Mouse (Mus musculus): ENCODE data around the gene Gpr62. TPM values are rescaled to one million over a fixed set of nuclear protein-coding genes. Genes with fewer than 3 reads are reported as not detected.

Gpr62 gene
- polyA plus RNA-seq, 1 experiment from 2014 or later = 0.98 TPM

DNA sequence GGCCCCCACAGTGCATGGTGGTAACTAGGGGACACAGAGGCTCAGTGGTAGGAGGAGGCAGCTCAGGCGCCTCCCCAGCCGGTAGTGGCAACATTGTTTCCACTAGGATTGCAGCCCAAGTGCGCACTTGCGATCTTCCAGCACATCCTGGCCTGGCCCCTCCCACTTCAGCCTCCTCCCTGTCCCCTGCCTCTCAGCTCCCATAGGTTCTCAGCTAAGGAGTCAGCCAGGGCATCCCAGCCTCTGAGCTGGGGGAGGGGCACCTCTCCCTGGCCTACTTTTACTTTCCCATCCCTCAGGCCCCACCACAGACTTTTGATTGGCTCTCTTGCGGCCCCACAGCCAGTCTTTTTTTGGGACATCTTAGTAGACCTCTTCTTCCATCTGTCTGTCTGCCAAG is 6.2 kb upstream of the Gpr62 start:
- Histone ChIP-seq H3K4me1 (ENCODE audit: control insufficient read depth, insufficient read depth, low read length) (0 out of 2 replicates have a peak, but pooled peaks cover 2% of the 10 kb centered on the region), H3K4me3 (ENCODE audit: low read depth, low read length) (no peak overlapping the region), H3K36me3 (ENCODE audit: control insufficient read depth, insufficient read depth, low read length) (no peaks in the 10 kb centered on the region), H3K4me2 (ENCODE audit: low read length) (no peak overlapping the region), H3K27me3 (ENCODE audit: control insufficient read depth, insufficient read depth, low read depth, low read length) (0 out of 2 replicates have a peak, but pooled peaks cover 3% of the 10 kb centered on the region), H3K9me3 (replicated peaks; ENCODE audit: control insufficient read depth, low read length, poor library complexity, severe bottlenecking) (no peaks in the 10 kb centered on the region), H3K9ac (ENCODE audit: low read depth, low read length) (no peak overlapping the region), H3K27ac (ENCODE audit: low read length) (no peak overlapping the region)
- 17% methylated on average over 5 of the region's 5 CpGs for WGBS
- no peak for ATAC-seq

DNA sequence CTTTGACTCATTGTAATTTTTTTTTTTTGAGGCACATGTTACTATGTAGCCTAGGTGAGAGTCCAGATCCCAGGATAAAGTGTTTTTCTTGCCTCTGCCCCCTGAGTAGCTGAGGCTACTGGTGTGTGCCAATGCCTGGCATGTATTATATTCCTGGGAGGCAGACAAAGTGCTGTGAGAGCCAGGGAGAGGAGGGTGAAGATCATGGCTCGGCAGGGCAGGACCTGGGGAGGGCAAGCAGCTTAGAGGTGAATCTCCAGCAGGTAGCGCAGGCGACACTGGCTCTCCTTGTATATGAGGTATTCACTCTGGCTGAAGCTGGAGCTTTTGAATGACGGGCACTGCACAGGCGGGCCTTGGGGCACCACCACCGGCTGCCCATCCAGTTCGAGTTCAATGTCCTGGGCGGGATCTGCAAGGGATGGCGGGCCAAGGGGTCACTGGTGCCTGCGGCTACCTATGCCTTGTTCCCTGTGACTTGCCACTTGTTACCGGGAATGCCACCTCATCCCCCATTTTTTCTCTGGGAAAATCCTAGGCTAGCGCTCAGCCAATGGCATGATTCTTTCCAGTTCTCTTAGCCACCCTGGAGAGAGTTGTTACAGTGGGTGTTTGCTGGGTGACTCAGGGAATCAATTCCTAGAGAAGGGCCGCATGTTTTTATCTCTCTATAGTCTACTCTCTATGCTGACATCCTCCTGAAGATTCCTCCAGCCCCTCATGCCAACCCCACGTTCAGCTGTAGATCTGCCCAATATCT is 5.4 kb upstream of the Gpr62 start:
- WGBS = 60% methylated on average over 14 of the region's 14 CpGs
- Histone ChIP-seq H3K27me3 (ENCODE audit: control insufficient read depth, insufficient read depth, low read depth, low read length) (0 out of 2 replicates have a peak, but pooled peaks cover 3% of the 10 kb centered on the region), H3K36me3 (ENCODE audit: control insufficient read depth, insufficient read depth, low read length) (no peaks in the 10 kb centered on the region), H3K4me3 (ENCODE audit: low read depth, low read length) (no peak overlapping the region), H3K27ac (ENCODE audit: low read length) (no peak overlapping the region), H3K9me3 (replicated peaks; ENCODE audit: control insufficient read depth, low read length, poor library complexity, severe bottlenecking) (no peaks in the 10 kb centered on the region), H3K4me1 (ENCODE audit: control insufficient read depth, insufficient read depth, low read length) (no peaks in the 10 kb centered on the region), H3K9ac (ENCODE audit: low read depth, low read length) (no peak overlapping the region), H3K4me2 (ENCODE audit: low read length) (no peak overlapping the region)
- no peak for ATAC-seq

DNA sequence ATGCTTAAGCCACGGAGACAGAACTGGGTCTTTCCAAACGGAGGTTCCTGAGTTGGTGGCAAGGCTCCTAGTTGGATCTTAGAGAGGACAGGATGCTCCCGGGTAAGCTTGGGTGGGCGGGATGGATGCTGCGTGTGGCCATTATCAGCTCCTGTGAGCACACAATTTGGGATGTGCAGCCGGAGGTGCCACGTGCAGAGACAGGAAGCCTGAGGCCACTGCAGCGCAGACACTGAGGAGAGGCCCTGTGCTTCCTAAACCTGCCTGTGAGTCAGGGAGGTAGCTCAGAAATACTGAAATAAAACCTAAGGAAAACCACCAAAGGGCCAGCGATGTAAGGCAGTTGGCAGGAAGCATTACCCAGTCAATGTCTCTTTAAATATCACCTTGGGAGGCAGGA is 4.0 kb upstream of the Gpr62 start:
- Histone ChIP-seq H3K27me3 (ENCODE audit: control insufficient read depth, insufficient read depth, low read depth, low read length) (0 out of 2 replicates have a peak, but pooled peaks cover 3% of the 10 kb centered on the region), H3K36me3 (ENCODE audit: control insufficient read depth, insufficient read depth, low read length) (no peaks in the 10 kb centered on the region), H3K4me2 (ENCODE audit: low read length) (no peak overlapping the region), H3K9me3 (replicated peaks; ENCODE audit: control insufficient read depth, low read length, poor library complexity, severe bottlenecking) (no peaks in the 10 kb centered on the region), H3K4me3 (ENCODE audit: low read depth, low read length) (no peak overlapping the region), H3K4me1 (ENCODE audit: control insufficient read depth, insufficient read depth, low read length) (peaks cover 8% of the 10 kb centered on the region; the same call in 1 of the 2 replicates), H3K9ac (ENCODE audit: low read depth, low read length) (no peak overlapping the region), H3K27ac (ENCODE audit: low read length) (no peak overlapping the region)
- 77% methylated on average over 9 of the region's 9 CpGs for WGBS
- no peak for ATAC-seq

DNA sequence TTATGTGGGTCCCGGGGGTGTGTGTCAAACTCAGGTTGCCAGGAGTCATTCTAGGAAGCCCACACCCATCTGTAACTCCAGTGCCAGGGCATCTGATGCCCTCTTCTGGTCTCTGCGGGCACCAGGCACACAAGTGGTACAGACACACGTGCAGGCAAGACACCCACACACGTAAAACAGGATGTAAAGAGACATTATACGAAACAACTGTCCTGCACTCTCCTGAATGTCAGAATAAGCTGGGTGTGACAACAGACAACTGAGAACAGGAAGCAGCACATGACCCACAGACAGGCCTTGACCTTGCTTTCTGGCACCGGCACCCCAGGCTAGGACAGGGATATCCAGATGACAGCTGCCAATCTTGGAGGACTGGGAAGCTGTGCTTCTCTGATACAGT is 3.6 kb upstream of the Gpr62 start:
- no peak for ATAC-seq

DNA sequence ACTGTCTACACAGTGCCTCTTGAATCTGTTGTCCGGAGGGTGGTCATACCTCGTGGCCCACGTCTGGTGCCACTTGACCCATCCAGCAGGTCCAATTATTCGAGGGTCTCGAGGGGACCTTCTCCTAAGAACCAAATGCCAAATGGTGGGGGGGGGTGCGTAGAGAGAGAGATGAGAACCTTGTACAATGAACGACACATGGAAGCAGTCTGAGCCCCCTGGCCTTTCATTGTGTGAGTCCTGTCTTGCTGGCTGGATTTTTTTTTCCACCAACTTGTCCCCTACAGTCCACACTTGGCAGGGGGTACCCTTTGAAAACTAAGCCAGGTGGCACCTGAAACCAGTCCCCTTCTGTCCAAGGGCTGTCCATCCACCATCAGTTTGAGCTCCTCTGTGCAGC is 2.0 kb upstream of the Gpr62 start:
- Histone ChIP-seq H3K27ac (ENCODE audit: low read length) (no peak overlapping the region), H3K27me3 (ENCODE audit: control insufficient read depth, insufficient read depth, low read depth, low read length) (0 out of 2 replicates have a peak, but pooled peaks cover 3% of the 10 kb centered on the region), H3K9me3 (replicated peaks; ENCODE audit: control insufficient read depth, low read length, poor library complexity, severe bottlenecking) (no peaks in the 10 kb centered on the region), H3K9ac (ENCODE audit: low read depth, low read length) (no peak overlapping the region), H3K4me2 (ENCODE audit: low read length) (no peak overlapping the region), H3K4me3 (ENCODE audit: low read depth, low read length) (no peak overlapping the region), H3K36me3 (ENCODE audit: control insufficient read depth, insufficient read depth, low read length) (peaks cover 11% of the 10 kb centered on the region), H3K4me1 (ENCODE audit: control insufficient read depth, insufficient read depth, low read length) (peaks cover 12% of the 10 kb centered on the region; the same call in 1 of the 2 replicates)
- no peak for ATAC-seq
- 88% methylated on average over 7 of the region's 7 CpGs for WGBS

More for the DNA sequence above, 3.6 kb upstream of the Gpr62 start:
- Histone ChIP-seq H3K4me1 (ENCODE audit: control insufficient read depth, insufficient read depth, low read length) (peaks cover 12% of the 10 kb centered on the region; the same call in 1 of the 2 replicates), H3K4me3 (ENCODE audit: low read depth, low read length) (no peak overlapping the region), H3K4me2 (ENCODE audit: low read length) (no peak overlapping the region), H3K27me3 (ENCODE audit: control insufficient read depth, insufficient read depth, low read depth, low read length) (0 out of 2 replicates have a peak, but pooled peaks cover 3% of the 10 kb centered on the region), H3K9me3 (replicated peaks; ENCODE audit: control insufficient read depth, low read length, poor library complexity, severe bottlenecking) (no peaks in the 10 kb centered on the region), H3K9ac (ENCODE audit: low read depth, low read length) (no peak overlapping the region), H3K36me3 (ENCODE audit: control insufficient read depth, insufficient read depth, low read length) (no peaks in the 10 kb centered on the region), H3K27ac (ENCODE audit: low read length) (no peak overlapping the region)
- WGBS = 77% methylated on average over 6 of the region's 6 CpGs

DNA sequence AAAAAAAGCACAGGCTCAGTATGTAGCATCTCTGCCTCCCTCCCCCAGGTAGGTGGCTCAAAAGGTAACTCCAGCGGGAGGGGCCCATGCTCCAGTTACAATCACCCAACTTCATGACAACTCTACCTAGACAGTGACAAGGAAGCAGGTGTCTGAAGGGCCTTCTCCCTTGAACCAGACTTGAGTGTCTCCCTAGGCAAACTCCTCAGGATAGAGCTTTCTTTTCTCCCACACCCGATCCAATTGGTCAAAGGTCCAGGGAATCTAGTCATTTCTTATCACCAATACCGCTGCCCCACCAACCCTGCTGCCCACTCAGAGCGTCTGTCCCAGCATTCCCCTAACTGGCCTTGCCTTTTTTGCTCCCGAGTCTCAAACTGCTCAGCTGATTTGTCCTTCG is 983 bp upstream of the Gpr62 start:
- H3K36me3 ChIP-seq (ENCODE audit: control insufficient read depth, insufficient read depth, low read length) = peaks cover 13% of the 10 kb centered on the region
- H3K27me3 ChIP-seq (ENCODE audit: control insufficient read depth, insufficient read depth, low read depth, low read length) = 0 out of 2 replicates have a peak, but pooled peaks cover 3% of the 10 kb centered on the region
- H3K9me3 ChIP-seq (replicated peaks; ENCODE audit: control insufficient read depth, low read length, poor library complexity, severe bottlenecking) = no peaks in the 10 kb centered on the region
- peaks cover 12% of the 10 kb centered on the region; the same call in 1 of the 2 replicates for H3K4me1 ChIP-seq (ENCODE audit: control insufficient read depth, insufficient read depth, low read length)
- no peak for ATAC-seq
- 94% methylated on average over 6 of the region's 6 CpGs for WGBS
- H3K4me2 ChIP-seq (ENCODE audit: low read length) = no peak overlapping the region
- H3K27ac ChIP-seq (ENCODE audit: low read length) = no peak overlapping the region
- H3K4me3 ChIP-seq (ENCODE audit: low read depth, low read length) = no peak overlapping the region
- H3K9ac ChIP-seq (ENCODE audit: low read depth, low read length) = no peak overlapping the region

DNA sequence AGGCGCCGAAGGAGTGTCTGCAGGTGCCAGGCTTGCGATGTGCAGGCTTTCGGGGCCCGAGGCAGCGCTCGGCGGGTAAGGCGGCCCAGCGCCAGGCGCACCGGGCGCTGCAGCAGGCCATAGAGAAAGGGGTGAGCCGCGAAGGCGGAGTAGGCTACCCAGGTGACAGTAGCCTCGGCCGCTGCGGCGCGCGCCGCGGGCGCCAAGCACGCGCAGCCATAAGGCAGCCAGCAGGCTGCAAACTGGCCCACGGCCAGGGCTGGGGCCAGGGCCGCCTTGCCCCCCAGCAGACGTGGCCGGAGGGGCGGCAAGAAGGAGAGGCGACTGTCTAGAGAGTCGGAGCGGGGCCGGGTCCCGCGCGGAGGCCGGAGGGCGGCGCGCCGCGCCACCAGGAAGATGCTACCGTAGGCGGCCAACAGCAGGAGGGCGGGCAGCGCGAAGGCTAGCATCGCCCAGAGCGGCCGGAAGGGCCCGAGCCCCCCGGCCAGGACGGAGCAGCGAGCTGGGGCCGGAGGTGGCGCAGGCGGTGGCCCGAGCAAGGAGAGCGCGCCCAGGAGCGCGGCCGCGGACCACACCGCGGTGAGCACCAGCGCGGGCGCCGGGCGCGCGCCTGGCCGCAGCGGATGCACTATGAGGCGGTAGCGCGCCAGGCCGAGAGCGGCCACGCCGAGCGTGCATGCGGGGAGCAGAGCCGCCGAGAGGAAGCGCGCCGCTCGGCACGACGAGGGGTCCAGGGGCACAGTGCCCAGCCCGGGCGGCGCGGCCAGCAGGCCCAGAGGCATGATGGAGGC is 792 bp downstream of the Gpr62 start:
- WGBS = 1% methylated on average over 88 of the region's 99 CpGs
- Histone ChIP-seq H3K9ac (ENCODE audit: low read depth, low read length) (peak overlapping the region; percentile 77), H3K27ac (ENCODE audit: low read length) (peak overlapping the region; percentile 81), H3K9me3 (replicated peaks; ENCODE audit: control insufficient read depth, low read length, poor library complexity, severe bottlenecking) (no peaks in the 10 kb centered on the region), H3K4me3 (ENCODE audit: low read depth, low read length) (peak overlapping the region; percentile 45), H3K36me3 (ENCODE audit: control insufficient read depth, insufficient read depth, low read length) (peaks cover 27% of the 10 kb centered on the region), H3K4me2 (ENCODE audit: low read length) (peak overlapping the region; percentile 75), H3K27me3 (ENCODE audit: control insufficient read depth, insufficient read depth, low read depth, low read length) (no peaks in the 10 kb centered on the region), H3K4me1 (ENCODE audit: control insufficient read depth, insufficient read depth, low read length) (peaks cover 14% of the 10 kb centered on the region; the same call in 1 of the 2 replicates)
- ATAC-seq = peak; percentile 78

DNA sequence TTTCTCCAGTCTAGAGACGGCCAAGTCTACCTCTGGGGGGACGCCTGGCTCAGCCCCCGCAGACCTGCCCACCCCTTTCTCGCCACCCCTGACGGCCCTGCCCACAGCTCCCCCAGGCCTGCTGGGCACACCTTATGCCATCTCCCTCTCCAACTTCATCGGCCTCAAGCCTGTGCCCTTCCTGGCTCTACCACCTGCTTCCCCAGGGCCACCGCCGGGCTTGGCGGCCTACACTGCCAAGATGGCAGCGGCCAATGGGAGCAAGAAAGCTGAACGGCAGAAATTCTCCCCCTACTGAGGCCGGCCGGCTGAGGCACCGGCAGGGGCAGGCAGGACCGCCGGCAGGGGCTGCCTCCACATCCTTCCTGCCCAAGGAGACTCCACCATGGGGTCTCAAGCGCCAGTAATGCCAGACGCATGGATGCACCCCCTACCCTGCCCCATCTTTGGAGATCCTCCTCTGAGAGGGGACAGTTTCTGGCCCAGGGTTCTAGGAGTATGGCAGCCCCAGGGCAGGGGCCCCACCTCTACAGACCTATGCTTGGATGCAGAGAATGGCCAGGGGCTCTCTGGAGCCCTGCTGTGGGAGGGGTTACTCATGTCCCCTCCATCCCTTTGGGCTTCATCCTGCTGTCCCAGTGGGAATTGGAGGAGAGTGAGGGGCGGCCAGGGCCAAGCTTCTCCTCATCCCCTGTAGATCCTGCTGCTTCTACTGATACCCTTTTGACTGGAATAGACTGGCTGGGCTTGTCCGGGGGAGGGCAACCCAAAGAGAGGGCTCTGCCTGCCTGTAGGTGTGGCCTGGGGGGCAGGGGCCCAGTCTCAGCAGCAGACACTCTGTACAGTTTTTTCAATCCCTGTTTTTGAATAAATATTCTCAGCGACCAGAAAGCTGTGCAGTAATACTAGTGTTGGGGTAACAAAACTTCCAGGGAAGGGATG is 2.3 kb downstream of the Gpr62 start:
- ATAC-seq = no peak
- 80% methylated on average over 21 of the region's 21 CpGs for WGBS
- no peak overlapping the region for H3K9ac ChIP-seq (ENCODE audit: low read depth, low read length)
- H3K9me3 ChIP-seq (replicated peaks; ENCODE audit: control insufficient read depth, low read length, poor library complexity, severe bottlenecking) = no peaks in the 10 kb centered on the region
- H3K36me3 ChIP-seq (ENCODE audit: control insufficient read depth, insufficient read depth, low read length) = peaks cover 27% of the 10 kb centered on the region
- no peaks in the 10 kb centered on the region for H3K27me3 ChIP-seq (ENCODE audit: control insufficient read depth, insufficient read depth, low read depth, low read length)
- H3K4me3 ChIP-seq (ENCODE audit: low read depth, low read length) = no peak overlapping the region
- H3K27ac ChIP-seq (ENCODE audit: low read length) = no peak overlapping the region
- H3K4me1 ChIP-seq (ENCODE audit: control insufficient read depth, insufficient read depth, low read length) = peaks cover 22% of the 10 kb centered on the region; the same call in 1 of the 2 replicates
- no peak overlapping the region for H3K4me2 ChIP-seq (ENCODE audit: low read length)

Data from midbrain, embryonic 16.5 days (tissue).